Mouse (Mus musculus) ovary, postnatal 14 days (tissue): ENCODE data around the gene Igsf23.
"Not testable (repeated sequence)": the region's sequence is repeated elsewhere in the genome, so short reads cannot be mapped to it uniquely, and the experiment has no call there.

Experiments used
- DNase-seq: peaks from one replicate; pipeline ENCODE4 v3.0.0; 2022; ENCODE audit warnings: low spot score

Gene Igsf23

DNA sequence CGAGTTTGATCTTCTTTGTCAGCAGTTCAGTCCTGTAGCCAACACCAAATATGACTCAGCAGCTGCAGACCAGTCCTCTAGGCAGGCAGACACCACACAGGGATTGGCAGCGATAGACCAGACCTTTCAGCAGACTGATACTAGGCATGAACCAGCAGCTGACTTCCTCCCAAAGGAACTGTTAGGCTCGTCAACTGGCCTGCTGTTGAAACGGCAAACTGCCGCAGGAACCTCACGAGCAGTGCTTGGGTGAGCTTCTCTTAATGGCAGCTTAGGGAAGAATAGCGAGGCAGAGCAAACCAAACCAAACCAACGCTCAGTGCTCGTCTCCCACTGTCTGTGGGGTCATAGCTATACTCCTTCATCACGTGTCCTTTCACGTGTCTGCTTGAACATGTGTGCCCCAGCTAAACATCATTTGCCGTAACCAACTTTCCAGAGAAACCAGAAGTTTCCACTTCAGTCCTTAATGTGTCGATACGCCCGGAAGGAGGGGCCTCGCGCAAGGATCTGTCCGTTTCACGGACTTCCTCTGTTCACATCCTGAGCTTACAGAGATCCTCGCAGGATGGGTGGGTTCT, 15.3 kb downstream of the Igsf23 start:
- DNase-seq: no peak

DNA sequence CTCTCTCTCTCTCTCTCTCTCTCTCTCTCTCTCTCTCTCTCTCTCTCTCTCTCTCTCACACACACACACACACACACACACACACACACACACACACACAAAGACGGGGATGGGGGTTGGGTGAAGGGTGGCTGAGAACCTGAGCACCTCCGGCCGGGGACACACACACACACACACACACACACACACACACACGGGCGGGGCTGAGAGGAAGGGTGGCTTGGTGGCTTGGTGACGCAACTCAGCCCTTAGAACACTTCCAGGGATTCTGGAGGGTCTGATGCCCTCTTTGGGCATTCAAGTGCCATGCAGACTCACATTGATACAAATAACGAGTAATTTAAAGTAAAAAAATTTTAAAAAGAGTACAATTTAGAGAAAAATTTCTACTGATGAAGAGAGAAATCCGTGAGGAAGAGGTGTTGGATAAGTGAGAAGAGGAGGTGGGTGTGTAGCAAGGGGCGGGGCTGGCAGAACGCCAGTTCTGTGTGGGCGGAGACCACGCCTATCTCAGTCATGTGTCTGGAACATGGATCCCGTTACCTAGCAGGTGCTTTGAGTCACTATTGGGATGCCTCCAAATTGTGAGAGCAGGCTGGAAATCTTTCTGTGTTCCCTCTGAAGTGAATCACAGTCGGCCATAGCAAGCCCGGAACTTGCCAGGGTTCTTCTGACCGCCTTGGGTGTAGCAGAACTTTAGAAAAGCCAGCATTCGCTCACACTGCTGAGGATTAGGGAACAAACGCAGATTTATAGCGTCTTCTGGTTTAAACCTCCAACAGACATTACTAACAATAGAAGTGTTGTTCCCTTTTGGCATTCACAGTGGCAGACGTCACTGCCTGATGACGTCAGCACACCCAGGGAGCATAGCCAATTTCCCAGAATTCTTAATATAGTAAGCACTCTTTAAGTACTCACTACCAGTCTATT, 17.4 kb downstream of the Igsf23 start:
- DNase-seq: peak; percentile 58

DNA sequence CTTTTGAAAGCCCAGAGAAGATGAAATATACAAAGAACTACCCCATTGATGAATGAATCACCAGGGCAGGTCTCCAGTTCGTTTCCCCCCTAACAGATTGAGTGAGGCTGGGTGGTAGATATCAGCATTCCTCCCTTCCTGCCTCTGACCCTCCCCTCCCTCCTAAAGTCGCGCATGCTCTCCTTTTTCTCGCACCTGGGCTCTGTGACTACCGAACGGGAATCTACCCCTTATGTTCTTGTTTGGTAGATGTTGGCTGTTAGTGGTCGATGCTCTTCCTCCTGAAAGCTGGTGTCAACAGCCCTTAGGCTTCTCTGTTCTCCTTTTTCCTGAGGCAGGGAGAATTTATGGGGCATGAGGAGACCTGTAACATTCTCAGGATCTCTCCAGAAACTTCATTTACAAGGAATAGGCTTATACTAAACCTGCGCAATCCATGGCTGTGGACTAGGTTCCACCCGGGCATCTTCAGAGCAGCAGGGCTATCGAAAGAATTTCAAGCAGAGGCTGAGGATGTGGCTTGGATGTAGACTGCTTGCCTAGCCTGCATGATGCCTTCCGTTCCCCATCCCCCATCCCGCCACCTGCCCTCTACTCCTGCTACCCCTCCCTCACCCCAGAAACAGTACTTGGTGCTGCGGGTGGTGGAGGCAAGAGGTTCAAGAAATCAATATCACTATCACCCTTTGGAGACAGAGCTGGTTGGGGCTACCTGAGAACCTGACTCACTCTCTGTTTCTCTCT, 18.3 kb downstream of the Igsf23 start:
- DNase-seq: no peak

DNA sequence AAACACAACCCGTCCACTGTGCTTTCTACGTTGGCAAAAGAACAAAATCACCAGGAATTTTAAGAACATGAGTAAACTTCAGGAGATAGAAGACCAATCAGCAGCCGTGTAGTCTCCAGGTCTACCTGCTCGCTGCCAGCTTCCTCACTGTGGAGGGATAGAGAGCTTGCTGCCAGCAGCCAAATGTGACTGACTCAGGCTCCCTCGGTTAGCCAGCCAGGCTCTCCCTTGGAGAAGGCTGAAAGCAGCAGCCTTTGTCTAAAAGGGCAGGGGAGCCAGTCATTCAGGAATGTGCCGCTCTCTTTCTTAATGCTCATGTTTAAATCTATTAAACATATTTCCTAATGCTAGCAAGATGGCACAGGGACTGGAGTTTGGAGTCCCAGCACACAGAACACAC, 20.1 kb downstream of the Igsf23 start:
- not testable (repeated sequence) for DNase-seq

DNA sequence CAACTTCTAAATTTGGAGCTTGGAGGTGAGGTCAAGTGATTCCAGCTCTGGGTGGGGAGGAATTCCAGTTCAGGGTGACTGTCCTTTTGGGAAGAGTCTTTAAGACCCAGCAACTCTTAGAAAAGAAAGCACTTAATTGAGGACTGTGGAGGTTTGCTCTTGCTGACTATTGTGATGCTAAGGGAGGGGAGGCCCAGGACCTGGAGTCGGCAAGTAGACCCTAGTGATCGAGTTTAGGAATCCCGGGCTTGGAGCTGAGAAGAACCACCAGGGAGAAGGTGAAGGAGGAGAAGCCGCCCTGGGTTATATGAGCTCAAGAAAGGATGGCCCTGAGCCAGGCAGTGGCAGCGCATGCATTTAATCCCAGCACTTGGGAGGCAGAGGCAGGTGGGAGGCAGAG, 22.1 kb downstream of the Igsf23 start:
- no peak for DNase-seq

DNA sequence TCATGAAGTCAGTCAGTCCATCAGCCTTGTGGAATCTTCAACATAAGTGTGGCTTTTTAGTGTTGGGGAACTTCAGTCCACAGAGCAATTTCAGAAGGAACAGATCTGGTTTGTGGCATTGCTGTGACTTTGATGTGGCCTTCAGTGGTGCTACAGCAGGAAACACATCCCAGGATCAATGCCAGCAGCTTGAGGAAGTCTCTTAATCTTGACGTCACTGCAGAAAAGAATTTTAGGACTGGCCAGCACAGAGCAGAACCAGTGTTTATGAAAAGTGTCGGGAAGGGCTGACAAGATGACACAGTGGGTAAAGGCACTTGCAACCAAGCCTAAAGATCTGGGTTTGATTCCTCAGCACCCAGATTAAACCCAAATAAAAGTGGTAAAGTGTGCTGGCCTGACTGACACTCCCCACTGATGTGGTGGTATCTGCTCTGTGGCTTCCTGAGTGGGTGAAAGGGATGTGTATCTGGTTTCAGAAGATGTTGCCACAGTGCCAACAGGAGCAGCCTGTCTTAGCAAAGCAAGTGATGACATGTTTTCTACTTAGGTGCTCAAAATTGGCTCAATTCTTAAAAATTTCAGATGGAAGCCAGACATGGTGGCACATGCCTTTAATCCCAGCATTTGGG, 23.6 kb downstream of the Igsf23 start:
- no peak for DNase-seq

DNA sequence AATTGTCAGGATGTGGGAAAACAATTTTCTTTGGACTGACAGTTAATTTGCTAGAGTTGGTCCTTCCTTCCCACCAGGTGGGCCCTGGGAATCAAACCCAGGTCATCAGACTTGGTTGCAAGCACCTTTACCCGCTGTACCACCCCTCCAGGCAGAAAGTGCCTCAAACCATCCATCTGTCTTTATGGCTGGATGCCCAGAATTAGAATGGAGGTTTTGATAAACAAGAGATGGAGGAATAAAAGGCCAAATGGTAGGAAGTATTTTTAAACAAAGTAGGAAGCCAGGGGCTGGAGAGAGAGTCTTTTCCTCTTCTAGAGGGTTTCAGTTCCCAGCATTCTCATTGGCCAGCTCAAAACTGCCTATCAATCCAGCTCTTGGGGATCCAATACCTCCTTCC, 25.2 kb downstream of the Igsf23 start:
- no peak for DNase-seq

DNA sequence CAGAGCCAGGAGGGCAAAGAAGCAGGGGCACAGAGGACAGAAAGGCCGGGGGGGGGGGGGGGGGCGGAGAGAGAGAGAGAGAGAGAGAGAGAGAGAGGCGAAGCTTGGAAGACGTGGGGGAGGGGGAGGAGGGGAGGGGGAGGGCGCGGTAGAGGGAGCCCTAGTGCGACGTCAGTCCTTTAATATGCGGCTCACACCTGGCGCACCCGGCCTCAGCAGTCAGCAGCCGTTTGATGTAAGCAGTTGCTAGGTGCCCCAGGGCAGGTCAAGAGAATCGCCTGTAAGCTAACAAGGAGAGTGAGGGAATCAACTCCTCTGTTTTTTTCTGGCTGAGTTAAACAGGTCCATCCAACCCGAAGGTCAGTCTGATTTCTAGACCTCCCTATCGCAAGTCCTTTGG, 26.8 kb downstream of the Igsf23 start:
- DNase-seq: no peak

DNA sequence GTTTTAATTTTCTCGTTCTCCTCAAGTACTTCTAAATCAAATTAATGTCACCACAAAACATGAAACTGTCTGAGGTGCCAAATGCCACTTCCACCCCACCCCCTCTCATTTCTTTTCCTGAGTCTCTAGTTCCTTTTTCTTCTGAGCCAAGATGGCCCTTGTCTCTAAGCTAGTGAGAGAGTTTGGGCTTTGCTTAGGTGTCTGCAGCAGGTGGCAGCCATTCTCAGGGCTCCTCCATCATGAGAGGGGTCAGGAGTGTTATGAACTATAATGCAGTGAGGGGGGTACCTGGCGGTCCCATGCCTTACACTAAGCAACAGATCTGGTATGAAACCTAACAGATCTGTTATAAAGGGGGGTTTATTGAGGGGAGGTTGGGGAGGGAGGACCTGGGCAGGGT, 27.2 kb downstream of the Igsf23 start:
- no peak for DNase-seq

DNA sequence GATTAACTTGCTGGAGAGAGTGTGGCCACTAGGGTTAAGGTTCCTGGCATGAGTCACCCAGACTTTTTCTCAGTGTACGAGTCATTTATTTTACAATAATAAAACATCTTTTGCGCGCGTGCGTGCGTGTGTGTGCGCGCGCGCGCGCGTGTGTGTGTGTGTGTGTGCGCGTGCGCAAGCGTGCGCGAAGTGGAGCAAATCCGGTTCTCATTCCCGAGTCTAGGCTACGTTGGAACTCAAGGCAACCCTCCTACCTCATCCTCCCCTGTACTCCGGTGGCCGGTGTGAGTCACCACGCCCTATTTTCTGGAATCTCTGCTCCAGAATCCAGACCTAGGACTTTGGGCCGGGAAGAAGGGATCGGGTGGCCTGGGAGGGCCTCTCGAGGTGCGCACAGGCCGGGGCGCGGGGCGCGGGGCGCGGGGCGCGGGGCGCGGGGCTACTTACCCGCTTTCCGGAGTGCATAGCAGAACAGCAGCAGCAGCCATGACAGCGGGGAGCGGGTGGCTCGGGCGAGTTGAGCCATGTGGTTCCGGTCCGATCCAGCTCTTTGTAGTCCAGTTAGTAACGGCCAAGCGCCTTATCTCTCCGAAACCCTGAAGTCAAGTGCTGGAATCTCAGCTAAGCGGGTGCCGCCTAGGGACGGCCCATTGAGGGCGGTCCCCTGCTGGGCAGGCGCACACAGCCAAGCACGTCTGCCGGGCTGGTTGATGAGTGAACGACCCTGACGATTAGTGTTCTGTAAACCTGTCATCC, 29.9 kb downstream of the Igsf23 start, which contains the start of gene Pvr:
Gene Pvr (minus strand): TSS at position 655 of the 756 bp plus-strand sequence.
- DNase-seq: peak; percentile 59

DNA sequence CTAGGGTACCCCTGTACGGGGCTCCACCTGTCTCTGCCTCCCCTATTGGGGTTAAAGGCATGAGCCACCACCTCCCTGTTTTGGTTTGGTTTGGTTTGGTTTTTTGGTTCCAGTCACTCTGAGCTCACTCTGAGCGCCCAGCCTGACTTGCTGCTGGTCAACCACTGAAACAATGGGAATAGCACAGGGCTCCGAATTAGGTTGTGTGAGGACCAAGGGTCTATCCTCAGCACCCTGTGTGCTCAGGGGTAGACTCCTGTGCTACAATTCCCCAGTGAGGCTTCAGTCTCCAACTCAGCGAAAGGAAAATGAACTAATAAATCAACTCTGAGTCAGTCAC, 30.4 kb downstream of the Igsf23 start:
- no peak for DNase-seq

DNA sequence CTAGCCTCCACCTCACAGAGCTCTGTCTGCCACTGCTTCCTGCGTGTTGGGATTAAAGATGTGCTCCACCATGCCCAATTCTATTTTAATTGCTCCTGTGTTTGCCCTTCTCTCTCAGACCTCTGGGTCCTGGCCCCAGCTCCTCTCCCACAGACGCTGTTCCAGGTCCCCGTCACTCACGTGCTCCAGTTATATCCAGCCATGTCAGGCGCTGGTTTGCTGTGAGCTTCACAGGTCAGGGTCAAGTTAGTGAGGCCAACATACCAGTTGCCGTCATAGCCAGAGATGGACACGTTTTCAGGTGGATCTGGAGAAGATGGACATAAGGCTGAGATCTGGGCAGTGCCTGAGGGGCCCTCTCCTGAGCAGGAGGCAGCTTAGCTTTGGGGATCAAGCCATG, 36.0 kb downstream of the Igsf23 start:
- DNase-seq: no peak

DNA sequence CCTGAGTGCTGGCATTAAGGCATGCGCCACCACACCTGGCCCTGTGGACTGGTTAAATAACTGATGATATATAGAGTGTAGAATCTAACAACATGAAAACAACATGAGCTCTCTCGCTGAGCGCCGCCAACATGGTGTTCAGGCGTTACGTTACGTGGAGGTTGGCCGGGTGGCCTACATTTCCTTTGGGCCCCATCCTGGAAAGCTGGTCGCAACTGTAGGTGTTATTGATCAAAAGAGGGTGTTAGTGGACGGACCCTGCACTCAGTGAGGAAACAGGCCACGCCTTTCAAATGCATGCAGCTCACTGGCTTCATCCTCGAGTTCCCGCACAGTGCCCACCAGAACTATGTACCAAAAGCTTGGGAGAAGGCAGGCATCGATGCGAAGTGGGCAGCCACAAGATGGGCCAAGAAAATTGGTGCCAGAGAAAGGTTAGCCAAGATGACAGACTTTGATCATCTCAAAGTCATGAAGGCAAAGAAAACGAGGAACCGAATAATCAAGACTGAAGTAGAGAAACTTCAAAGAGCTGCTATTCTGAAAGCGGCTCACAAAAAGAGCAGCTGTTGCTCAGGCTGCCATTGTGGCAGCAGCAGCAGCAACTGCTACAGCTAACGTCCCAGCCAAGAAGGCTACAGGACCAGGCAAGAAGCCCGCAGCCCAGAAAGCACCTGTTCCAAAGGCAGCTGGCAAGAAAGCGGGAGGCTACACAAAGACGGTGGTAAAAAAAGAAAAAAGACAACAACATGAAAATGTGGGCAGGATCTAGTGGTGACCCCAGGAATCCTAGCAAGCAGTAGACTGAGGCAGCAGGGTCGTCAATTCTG, 38.6 kb downstream of the Igsf23 start:
- no peak for DNase-seq

DNA sequence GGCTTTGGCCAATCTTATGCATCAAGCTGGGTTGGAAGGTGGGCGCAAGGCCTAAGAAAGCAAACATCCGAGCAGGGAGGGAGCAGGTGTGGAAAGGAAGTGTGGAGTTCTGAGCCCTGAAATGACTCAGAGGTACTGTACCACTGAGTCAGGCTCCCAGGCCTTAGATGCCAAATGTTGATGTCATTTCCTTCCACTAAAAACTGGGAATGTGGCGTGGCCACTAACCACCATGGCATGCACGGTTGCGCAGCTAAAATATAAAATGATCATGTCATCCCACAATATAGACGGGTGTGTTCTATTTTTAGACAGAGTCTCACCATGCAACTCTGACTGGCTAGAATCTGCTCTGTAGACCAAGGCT, 39.3 kb downstream of the Igsf23 start:
- no peak for DNase-seq

DNA sequence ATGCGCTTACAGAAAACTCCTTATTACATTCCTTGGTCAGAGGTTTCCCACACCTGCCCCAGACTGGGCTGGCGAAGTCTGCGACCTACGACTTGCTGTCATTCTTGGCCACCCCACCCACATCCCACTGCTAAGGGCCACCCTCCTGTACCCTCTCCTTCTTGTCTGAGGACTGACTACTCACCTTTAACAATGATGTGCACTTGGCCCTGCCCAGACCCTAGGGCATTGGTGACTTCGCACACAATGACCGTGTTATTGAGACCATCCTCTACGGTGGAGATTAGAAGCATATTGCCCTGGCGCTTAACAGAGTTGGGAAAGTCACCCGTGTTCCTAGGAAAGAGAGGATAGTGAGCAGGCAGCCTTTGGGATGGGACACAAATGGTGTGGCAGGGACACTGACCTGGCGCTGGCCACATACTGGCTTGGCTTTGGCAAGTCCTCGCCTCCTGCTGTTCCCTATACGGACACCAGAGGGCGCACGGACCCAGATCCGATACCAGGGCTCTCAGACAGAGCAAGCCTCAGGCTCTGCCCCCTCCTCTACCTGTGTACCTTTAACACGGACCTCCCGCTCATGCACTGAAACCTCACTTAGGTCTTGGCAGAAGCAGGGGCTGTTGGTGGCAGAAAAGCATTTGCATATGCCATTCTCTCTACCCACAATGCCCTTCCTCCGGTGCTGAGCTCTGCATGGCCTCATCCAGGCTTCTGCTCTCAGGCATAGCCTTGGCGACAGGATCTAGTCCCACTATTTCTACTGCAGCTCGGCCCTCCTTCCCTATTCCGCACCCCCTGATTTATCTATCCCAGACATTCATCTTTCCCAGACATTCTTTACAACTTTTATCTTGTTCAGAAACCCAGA, 39.9 kb downstream of the Igsf23 start:
- DNase-seq: peak; percentile 79

DNA sequence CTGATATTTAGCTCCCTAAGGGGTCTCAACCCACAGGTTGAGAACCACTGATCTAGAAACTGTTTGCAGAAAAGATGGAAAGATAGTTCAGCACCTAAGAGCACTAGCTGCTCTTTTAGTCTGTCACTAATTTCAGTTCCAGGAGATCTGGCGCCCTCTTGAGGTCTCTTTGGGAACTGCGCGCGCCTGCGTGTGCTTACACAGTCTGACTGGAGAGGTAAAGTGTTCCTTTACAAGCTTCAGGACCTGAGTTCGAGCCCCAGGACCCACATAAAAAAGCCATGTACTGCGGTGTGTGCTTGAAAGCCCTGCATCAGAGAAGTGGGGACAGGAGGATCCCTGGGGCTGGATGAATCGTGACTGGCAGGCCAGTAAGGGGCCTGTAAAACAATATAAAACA, 60.7 kb downstream of the Igsf23 start:
- peak; percentile 50 for DNase-seq

DNA sequence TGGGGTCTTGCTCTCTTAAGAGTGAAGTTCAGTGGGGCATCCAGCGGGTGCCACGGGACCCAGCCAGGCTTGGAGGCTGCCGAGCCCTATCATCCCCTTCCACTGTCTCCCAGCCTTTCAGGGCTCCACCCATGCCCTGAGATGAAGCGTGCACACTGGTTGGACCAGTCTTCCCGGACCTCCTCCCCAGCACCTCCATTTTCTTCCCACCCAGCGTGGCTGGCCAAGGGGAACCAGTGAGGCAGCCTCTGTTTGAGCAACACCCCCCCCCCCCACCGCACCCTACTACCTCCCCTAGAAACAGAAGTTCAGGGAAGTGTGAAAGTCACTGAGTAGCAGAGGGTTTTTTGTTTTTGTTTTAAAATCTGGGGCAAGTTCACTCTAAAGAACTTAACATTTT, 62.7 kb downstream of the Igsf23 start, which contains the start of gene Ceacam19:
Gene Ceacam19 (minus strand): TSS at position 117 of the 400 bp plus-strand sequence.
- no peak for DNase-seq
